8 mouse cellular contexts compared by ENCODE assay signal in the genomic region with DNA sequence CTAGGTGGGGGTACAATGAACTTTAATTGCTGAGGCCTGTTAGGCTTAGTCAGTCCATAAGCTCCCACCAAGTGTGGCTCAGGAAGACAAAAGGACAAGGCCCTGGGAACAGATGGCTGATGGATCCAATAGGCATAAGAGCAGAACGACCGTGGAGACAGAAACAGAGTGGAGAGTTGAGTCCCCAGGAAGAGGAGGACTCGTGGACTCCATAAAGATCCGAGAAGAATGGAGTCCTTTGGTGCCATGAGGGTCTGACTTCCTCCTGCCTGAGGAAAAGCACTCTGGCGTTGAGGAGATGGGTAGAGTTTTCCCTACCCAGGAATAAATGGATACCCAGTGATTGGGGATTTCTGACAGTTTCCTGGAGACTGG. TPM values are rescaled to one million over a fixed set of nuclear protein-coding genes. Genes with fewer than 3 reads are reported as not detected.
DNase-seq lines count a peak whose midpoint lies in the region; ATAC-seq and TF ChIP-seq lines count a peak whose summit lies in the region.

No protein-coding gene starts in this region.

- no peak for TF ChIP-seq CTCF in liver, postnatal 0 days (IDR thresholded peaks at IDR 0.05; ENCODE audit: low read depth)

- peak overlapping the region; percentile 65 for H3K4me3 ChIP-seq in forebrain, embryonic 16.5 days (replicated peaks; ENCODE audit: low read length)
- peak overlapping the region; percentile 55 for H3K4me3 ChIP-seq in liver, postnatal 0 days (ENCODE audit: low read depth, low read length)

- H3K9ac ChIP-seq in forebrain, embryonic 16.5 days (replicated peaks; ENCODE audit: low read depth, low read length) = peak overlapping the region; percentile 94; the same call in 1 of the 2 replicates
- H3K9ac ChIP-seq in liver, postnatal 0 days (replicated peaks) = no peak overlapping the region

- WGBS in forebrain, embryonic 16.5 days = 19% methylated on average over 5 of the region's 5 CpGs
- 31% methylated on average over 5 of the region's 5 CpGs for WGBS in liver, postnatal 0 days (ENCODE audit: insufficient replicate concordance)

- H3K4me2 ChIP-seq in forebrain, embryonic 16.5 days (ENCODE audit: low read length) = peak overlapping the region; percentile 80
- peak overlapping the region; percentile 86; the same call in 1 of the 2 replicates for H3K4me2 ChIP-seq in liver, postnatal 0 days (ENCODE audit: low read depth, low read length)

- DNase-seq in embryo, embryonic 10 days (ENCODE audit: low spot score) = peak; percentile 12
- no peak for DNase-seq in embryo, embryonic 9.5 days (ENCODE audit: extremely low spot score)
- peak; percentile 47 for DNase-seq in 3T3-L1 (ENCODE audit: low read depth, low spot score)
- DNase-seq in liver, postnatal 0 days = no peak
- DNase-seq in right cerebral cortex, postnatal 25 days = no peak
- no peak for DNase-seq in left cerebral cortex, postnatal 36 days (ENCODE audit: low spot score in 2 of 2)
- DNase-seq in thymus, postnatal 10 days (ENCODE audit: low spot score in 2 of 2) = no peak

- H3K27ac ChIP-seq in forebrain, embryonic 16.5 days (ENCODE audit: low read length) = peak overlapping the region; percentile 65
- H3K27ac ChIP-seq in liver, postnatal 0 days (ENCODE audit: low read depth) = no peak overlapping the region

- ATAC-seq in forebrain, embryonic 16.5 days = peak; percentile 7; the same call in 1 of the 2 replicates
- no peak for ATAC-seq in liver, postnatal 0 days

- no peaks in the 10 kb centered on the region for H3K36me3 ChIP-seq in forebrain, embryonic 16.5 days (ENCODE audit: control insufficient read depth, insufficient read depth)
- H3K36me3 ChIP-seq in liver, postnatal 0 days (replicated peaks; ENCODE audit: insufficient read depth, low read length) = no peaks in the 10 kb centered on the region

- H3K9me3 ChIP-seq in forebrain, embryonic 16.5 days (ENCODE audit: control insufficient read depth, low read length) = peaks cover under 1% of the 10 kb centered on the region; the same call in 1 of the 2 replicates
- no peaks in the 10 kb centered on the region for H3K9me3 ChIP-seq in liver, postnatal 0 days (ENCODE audit: low read length)

- peaks cover 29% of the 10 kb centered on the region for H3K4me1 ChIP-seq in forebrain, embryonic 16.5 days (replicated peaks; ENCODE audit: control insufficient read depth, insufficient read depth, low read length)
- H3K4me1 ChIP-seq in liver, postnatal 0 days (ENCODE audit: insufficient read depth) = no peaks in the 10 kb centered on the region

- intact Hi-C loops in left cerebral cortex, postnatal 36 days (cut with DNase I) = loop anchor here (1.0 to 2.0 kb wide), 3 partner anchors 26 to 81 kb away; a partner anchor contains a TSS

- no peaks in the 10 kb centered on the region for H3K27me3 ChIP-seq in forebrain, embryonic 16.5 days (replicated peaks; ENCODE audit: control insufficient read depth, insufficient read depth, low read length)
- H3K27me3 ChIP-seq in liver, postnatal 0 days (ENCODE audit: insufficient read depth, low read length) = peaks cover 26% of the 10 kb centered on the region

- no peak for TF ChIP-seq EP300 in liver, postnatal 0 days (IDR thresholded peaks at IDR 0.05; ENCODE audit: low read depth)

RNA-seq across cellular contexts. Expression of a gene that starts 1.1 kb away (rescaled TPM):
- 13.3 and 15.0 TPM in 2 replicates for polyA plus RNA-seq in forebrain, embryonic 16.5 days (2015; fragmentation: Nextera tagmentation; extraction: Ambion mirVana)
- polyA plus RNA-seq in liver, postnatal 0 days (2015; fragmentation: Nextera tagmentation; extraction: Ambion mirVana) = 0.54 and 0.82 TPM in 2 replicates
- 10 to 100 TPM; 46.4 to 62.2 TPM for total RNA-seq in left cerebral cortex, postnatal 36 days (2021)

RNA-seq across cellular contexts. Expression of a gene that starts 22.7 kb away (rescaled TPM):
- polyA plus RNA-seq in forebrain, embryonic 16.5 days (2015; fragmentation: Nextera tagmentation; extraction: Ambion mirVana) = 5.2 and 5.8 TPM in 2 replicates
- polyA plus RNA-seq in liver, postnatal 0 days (2015; fragmentation: Nextera tagmentation; extraction: Ambion mirVana) = not detected in 2 replicates
- 1 to 10 TPM in 1 of 2 experiments, under 1 TPM in 1; 0.91 to 1.1 TPM for total RNA-seq in left cerebral cortex, postnatal 36 days (2021)

RNA-seq across cellular contexts. Expression of a gene that starts 25.6 kb away (rescaled TPM):
- 61.1 and 66.3 TPM in 2 replicates for polyA plus RNA-seq in forebrain, embryonic 16.5 days (2015; fragmentation: Nextera tagmentation; extraction: Ambion mirVana)
- polyA plus RNA-seq in liver, postnatal 0 days (2015; fragmentation: Nextera tagmentation; extraction: Ambion mirVana) = 159 and 186 TPM in 2 replicates
- total RNA-seq in left cerebral cortex, postnatal 36 days (2021) = 10 to 100 TPM; 31.4 to 39.5 TPM

RNA-seq across cellular contexts. Expression of a gene that starts 38.1 kb away (rescaled TPM):
- polyA plus RNA-seq in forebrain, embryonic 16.5 days (2015; fragmentation: Nextera tagmentation; extraction: Ambion mirVana) = 14.6 and 15.5 TPM in 2 replicates
- 0.29 and 0.33 TPM in 2 replicates for polyA plus RNA-seq in liver, postnatal 0 days (2015; fragmentation: Nextera tagmentation; extraction: Ambion mirVana)
- 10 to 100 TPM; 65.1 to 67.9 TPM for total RNA-seq in left cerebral cortex, postnatal 36 days (2021)

RNA-seq across cellular contexts. Expression of a gene that starts 38.3 kb away (rescaled TPM):
- polyA plus RNA-seq in forebrain, embryonic 16.5 days (2015; fragmentation: Nextera tagmentation; extraction: Ambion mirVana) = 1.3 and 1.5 TPM in 2 replicates
- 1.7 and 1.8 TPM in 2 replicates for polyA plus RNA-seq in liver, postnatal 0 days (2015; fragmentation: Nextera tagmentation; extraction: Ambion mirVana)
- 1 to 10 TPM; 2.1 to 2.3 TPM for total RNA-seq in left cerebral cortex, postnatal 36 days (2021)

Comparison
In these comparisons a context has a peak if more than half of its experiments do, and no peak if none do; other contexts are left out.
1. DNase-seq: peak in embryo, embryonic 10 days (single experiment) and 3T3-L1 (single experiment); none in embryo, embryonic 9.5 days (single experiment), liver, postnatal 0 days (single experiment), right cerebral cortex, postnatal 25 days (single experiment), left cerebral cortex, postnatal 36 days (0 of 2) and thymus, postnatal 10 days (0 of 2).